Mouse (Mus musculus) spleen, adult 2 months (tissue): Measurements from ENCODE around the gene Serpina10.

ENCODE experiments used
- CTCF ChIP-seq: fragments of 200-500 bp; IDR thresholded peaks from 2 replicates; pipeline ENCODE4 v1.5.1; 2011; ENCODE audit warnings: mild to moderate bottlenecking, inconsistent platforms; ENCODE audit not compliant: insufficient read depth, insufficient read length, insufficient replicate concordance; ENCODE audit errors: extremely low read depth
- POLR2A ChIP-seq: fragments of 200-500 bp; IDR thresholded peaks from 2 replicates; pipeline ENCODE4 v1.6.1; 2011; ENCODE audit warnings: low read depth, low read length, inconsistent platforms

- TF ChIP-seq CTCF (no peak), POLR2A (no peak)
These were observed 27.9 kb upstream of the Serpina10 start for GRCm38 (mm10) chr12:103659171-103659570.
